Mouse (Mus musculus) kidney, embryonic 14.5 days (tissue): ENCODE measurements at regions not wholly inside any gene's neighbourhood (a gene's known extent, or its start where the extent isn't known, plus 50 kb on each side); places are given as distances from the start of the nearest gene placed in this dataset.

ENCODE experiments used
- ATAC-seq: fragments of 200-750 bp; cut with Nextera tagmentation; 2 replicates; pipeline ENCODE4 v1.8.0; 2017; ENCODE audit warnings: moderate number of reproducible peaks, mild to moderate bottlenecking, moderate TSS enrichment, moderate library complexity; ENCODE audit not compliant: low FRiP score, low TSS enrichment
- H3K27ac ChIP-seq: fragments of 300-500 bp; sonication (generic); 2 replicates; pipeline ENCODE4 v1.5.1; 2014; ENCODE audit warnings: low read depth, mild to moderate bottlenecking, low read length, moderate library complexity, mixed read lengths
- H3K27me3 ChIP-seq: fragments of 300-500 bp; sonication (generic); 2 replicates; pipeline ENCODE4 v1.6.1; 2014; ENCODE audit warnings: mild to moderate bottlenecking, low read length; ENCODE audit not compliant: control insufficient read depth, insufficient read depth
- H3K36me3 ChIP-seq: fragments of 300-500 bp; sonication (generic); 2 replicates; pipeline ENCODE4 v1.6.1; 2014; ENCODE audit warnings: low read length, mixed read lengths; ENCODE audit not compliant: control insufficient read depth, insufficient read depth
- H3K4me1 ChIP-seq: fragments of 300-500 bp; sonication (generic); 2 replicates; pipeline ENCODE4 v1.6.1; 2014; ENCODE audit warnings: low read length, mixed read lengths; ENCODE audit not compliant: control insufficient read depth, insufficient read depth
- H3K4me2 ChIP-seq: fragments of 300-500 bp; sonication (generic); replicated peaks from 2 replicates; pipeline ENCODE4 v1.6.1; 2014; ENCODE audit warnings: low read depth, mild to moderate bottlenecking, low read length
- H3K4me3 ChIP-seq: fragments of 300-500 bp; sonication (generic); 2 replicates; pipeline ENCODE4 v1.5.1; 2014; ENCODE audit warnings: mild to moderate bottlenecking, low read length
- H3K9ac ChIP-seq: fragments of 300-500 bp; sonication (generic); 2 replicates; pipeline ENCODE4 v1.6.1; 2014; ENCODE audit warnings: low read depth, mild to moderate bottlenecking, low read length, moderate library complexity
- H3K9me3 ChIP-seq: fragments of 300-500 bp; sonication (generic); 2 replicates; pipeline ENCODE4 v1.6.1; 2016; ENCODE audit warnings: low read length; ENCODE audit not compliant: control insufficient read depth
- WGBS: fragments of 180-500 bp; shearing (Covaris S2); extraction: QIAGEN DNeasy Blood & Tissue Kit; methylation state at CpG from one replicate; pipeline ENCODE4 v1.1.7; 2014; 5-methylcytosine and 5-hydroxymethylcytosine counted together

DNA sequence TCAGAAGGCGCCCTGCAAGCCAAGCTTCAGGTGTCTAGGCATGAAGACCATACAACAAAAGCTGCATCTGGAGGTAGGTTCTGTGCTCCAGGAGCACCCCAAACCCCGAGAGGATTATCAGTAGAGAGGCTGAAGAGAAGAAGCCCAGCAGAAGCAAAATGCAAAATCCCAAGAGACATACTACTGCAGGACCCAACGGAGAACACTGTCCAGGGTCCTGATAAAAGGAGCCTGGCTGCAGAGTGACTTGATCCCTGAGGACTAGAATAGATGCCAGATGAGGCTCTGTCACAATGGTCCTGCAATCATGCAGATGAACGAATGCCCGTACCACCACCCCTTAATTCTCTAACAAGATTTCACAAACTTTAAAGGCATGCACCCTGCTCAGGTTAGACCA, 455.0 kb upstream of the Kdm8 start:
- 69% methylated on average over 5 of the region's 5 CpGs for WGBS
- Histone ChIP-seq H3K9me3 (no peaks in the 10 kb centered on the region), H3K36me3 (no peaks in the 10 kb centered on the region), H3K27me3 (no peaks in the 10 kb centered on the region), H3K4me1 (no peaks in the 10 kb centered on the region), H3K4me3 (no peak overlapping the region), H3K27ac (no peak overlapping the region), H3K4me2 (no peak overlapping the region), H3K9ac (no peak overlapping the region)
- ATAC-seq = no peak

DNA sequence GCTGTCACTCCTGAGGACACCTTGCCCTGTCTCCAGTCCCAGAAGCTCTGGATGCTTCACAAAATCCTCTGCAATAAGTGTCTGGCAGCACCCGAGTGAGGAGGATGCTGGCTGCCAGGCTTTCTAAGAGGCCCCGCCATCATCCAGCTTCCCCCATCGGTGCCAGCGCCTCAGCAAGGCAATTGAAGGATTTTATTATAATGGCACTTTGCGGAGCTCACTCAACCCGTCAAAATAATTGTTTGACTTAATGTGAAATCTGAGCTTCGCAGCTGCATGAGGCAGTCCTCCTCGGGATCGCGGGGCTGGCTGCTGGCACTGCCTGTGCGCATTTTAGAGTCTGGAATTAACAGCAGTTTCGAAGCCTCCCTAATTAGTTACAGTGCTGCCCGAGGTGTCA, 453.8 kb upstream of the Kdm8 start:
- WGBS = 22% methylated on average over 13 of the region's 13 CpGs
- ATAC-seq = no peak
- no peaks in the 10 kb centered on the region for H3K9me3 ChIP-seq
- H3K27ac ChIP-seq = no peak overlapping the region
- H3K4me3 ChIP-seq = no peak overlapping the region
- H3K9ac ChIP-seq = no peak overlapping the region
- no peaks in the 10 kb centered on the region for H3K27me3 ChIP-seq
- H3K4me2 ChIP-seq = no peak overlapping the region
- H3K4me1 ChIP-seq = no peaks in the 10 kb centered on the region
- H3K36me3 ChIP-seq = no peaks in the 10 kb centered on the region

GRCm38 (mm10) chr7:124996538-124996937, 447.9 kb upstream of the Kdm8 start:
- Histone ChIP-seq H3K27ac (no peak overlapping the region), H3K27me3 (no peaks in the 10 kb centered on the region), H3K4me3 (no peak overlapping the region), H3K9me3 (no peaks in the 10 kb centered on the region), H3K4me2 (no peak overlapping the region), H3K4me1 (no peaks in the 10 kb centered on the region), H3K36me3 (no peaks in the 10 kb centered on the region), H3K9ac (no peak overlapping the region)
- no peak for ATAC-seq
- 71% methylated on average over 1 of the region's 1 CpGs for WGBS

DNA sequence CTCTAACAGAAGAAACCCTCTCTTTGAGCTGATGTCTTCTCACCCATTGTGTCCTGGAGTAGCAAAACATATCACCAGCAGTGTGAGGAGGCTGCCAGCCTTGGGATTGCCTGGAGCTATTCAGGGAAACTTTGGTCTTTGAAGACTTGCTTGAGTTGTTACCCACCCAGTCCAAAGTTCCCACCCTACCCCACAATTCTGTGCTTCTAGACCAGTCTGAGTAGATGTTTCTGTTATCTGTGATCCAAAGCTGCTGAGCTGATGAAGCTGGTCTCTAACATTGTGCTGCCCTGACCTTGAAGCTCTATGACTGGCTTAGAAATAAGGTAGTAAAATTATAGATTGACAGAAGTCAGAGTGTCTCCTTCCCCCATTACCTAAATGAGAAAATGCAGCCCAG, 443.8 kb upstream of the Kdm8 start:
- no peaks in the 10 kb centered on the region for H3K9me3 ChIP-seq
- H3K9ac ChIP-seq = no peak overlapping the region

GRCm38 (mm10) chr7:125005638-125006037, 438.8 kb upstream of the Kdm8 start:
- Histone ChIP-seq H3K4me2 (no peak overlapping the region), H3K4me1 (no peaks in the 10 kb centered on the region), H3K9me3 (no peaks in the 10 kb centered on the region), H3K27me3 (no peaks in the 10 kb centered on the region), H3K9ac (no peak overlapping the region), H3K36me3 (no peaks in the 10 kb centered on the region), H3K27ac (no peak overlapping the region), H3K4me3 (no peak overlapping the region)
- 82% methylated on average over 3 of the region's 3 CpGs for WGBS
- no peak for ATAC-seq

More for the DNA sequence above, 443.8 kb upstream of the Kdm8 start:
- H3K27me3 ChIP-seq = no peaks in the 10 kb centered on the region
- no peaks in the 10 kb centered on the region for H3K4me1 ChIP-seq
- no peak overlapping the region for H3K4me2 ChIP-seq
- no peak for ATAC-seq
- H3K27ac ChIP-seq = no peak overlapping the region
- no peak overlapping the region for H3K4me3 ChIP-seq
- no peaks in the 10 kb centered on the region for H3K36me3 ChIP-seq

GRCm38 (mm10) chr7:125019259-125019658, 425.2 kb upstream of the Kdm8 start:
- no peak for ATAC-seq
- H3K9me3 ChIP-seq = no peaks in the 10 kb centered on the region
- H3K4me3 ChIP-seq = no peak overlapping the region
- no peaks in the 10 kb centered on the region for H3K36me3 ChIP-seq
- no peaks in the 10 kb centered on the region for H3K27me3 ChIP-seq
- H3K9ac ChIP-seq = no peak overlapping the region
- 54% methylated on average over 1 of the region's 1 CpGs for WGBS
- no peaks in the 10 kb centered on the region for H3K4me1 ChIP-seq
- H3K4me2 ChIP-seq = no peak overlapping the region
- H3K27ac ChIP-seq = no peak overlapping the region

- Histone ChIP-seq H3K4me1 (no peaks in the 10 kb centered on the region), H3K4me2 (no peak overlapping the region), H3K9ac (no peak overlapping the region), H3K27ac (no peak overlapping the region), H3K4me3 (no peak overlapping the region), H3K27me3 (no peaks in the 10 kb centered on the region), H3K36me3 (no peaks in the 10 kb centered on the region), H3K9me3 (no peaks in the 10 kb centered on the region)
- 78% methylated on average over 5 of the region's 5 CpGs for WGBS
- ATAC-seq = no peak
Observed at GRCm38 (mm10) chr7:125024944-125025343, 419.5 kb upstream of the Kdm8 start.

- no peaks in the 10 kb centered on the region for H3K27me3 ChIP-seq
Observed at GRCm38 (mm10) chr7:125033778-125034177, 410.7 kb upstream of the Kdm8 start.

GRCm38 (mm10) chr7:125034196-125034595, 410.3 kb upstream of the Kdm8 start:
- H3K27me3 ChIP-seq = no peaks in the 10 kb centered on the region
- no peak overlapping the region for H3K9ac ChIP-seq
- H3K4me3 ChIP-seq = no peak overlapping the region
- no peaks in the 10 kb centered on the region for H3K36me3 ChIP-seq
- no peaks in the 10 kb centered on the region for H3K4me1 ChIP-seq
- WGBS = 81% methylated on average over 5 of the region's 5 CpGs
- H3K9me3 ChIP-seq = no peaks in the 10 kb centered on the region
- H3K4me2 ChIP-seq = no peak overlapping the region
- no peak overlapping the region for H3K27ac ChIP-seq
- no peak for ATAC-seq

More at GRCm38 (mm10) chr7:125033778-125034177, 410.7 kb upstream of the Kdm8 start:
- 68% methylated on average over 4 of the region's 4 CpGs for WGBS
- H3K36me3 ChIP-seq = no peaks in the 10 kb centered on the region
- no peak overlapping the region for H3K9ac ChIP-seq
- H3K4me2 ChIP-seq = no peak overlapping the region
- no peak overlapping the region for H3K27ac ChIP-seq
- no peaks in the 10 kb centered on the region for H3K4me1 ChIP-seq
- H3K4me3 ChIP-seq = no peak overlapping the region
- no peak for ATAC-seq
- H3K9me3 ChIP-seq = no peaks in the 10 kb centered on the region
